Mouse (Mus musculus): Measurements from ENCODE around the gene Bcl2a1b.
"Not testable (repeated sequence)": the region's sequence is repeated elsewhere in the genome, so short reads cannot be mapped to it uniquely, and the experiment has no call there.

The Bcl2a1b gene

DNA sequence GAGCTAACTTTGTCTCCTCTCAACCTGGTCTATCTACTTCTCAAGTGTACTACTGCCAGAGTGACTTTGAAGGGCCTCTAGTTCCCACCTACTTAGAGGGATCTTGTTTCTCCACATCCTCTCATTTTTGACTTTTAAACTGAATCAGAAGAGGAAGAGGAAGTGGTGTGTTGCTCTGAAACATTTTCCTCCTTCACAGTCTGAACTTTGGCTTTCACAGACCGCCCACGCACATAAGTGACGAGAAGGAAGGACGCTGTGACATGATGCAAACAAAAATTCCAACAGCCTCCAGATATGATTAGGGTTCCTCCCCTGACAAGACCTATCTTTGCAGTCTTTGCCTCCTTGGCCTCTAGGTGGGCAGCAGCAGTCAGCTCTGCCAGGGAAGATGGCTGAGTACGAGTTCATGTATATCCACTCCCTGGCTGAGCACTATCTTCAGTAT is at the start of gene Bcl2a1b, which contains the start of gene Gm29094:
Gene Bcl2a1b (plus strand): TSS at position 241 of the 448 bp plus-strand sequence.
Gene Gm29094 (plus strand): TSS at position 411 of the 448 bp plus-strand sequence.
- DNase-seq (ENCODE audit: low read depth, low spot score), result not testable (repeated sequence)

DNA sequence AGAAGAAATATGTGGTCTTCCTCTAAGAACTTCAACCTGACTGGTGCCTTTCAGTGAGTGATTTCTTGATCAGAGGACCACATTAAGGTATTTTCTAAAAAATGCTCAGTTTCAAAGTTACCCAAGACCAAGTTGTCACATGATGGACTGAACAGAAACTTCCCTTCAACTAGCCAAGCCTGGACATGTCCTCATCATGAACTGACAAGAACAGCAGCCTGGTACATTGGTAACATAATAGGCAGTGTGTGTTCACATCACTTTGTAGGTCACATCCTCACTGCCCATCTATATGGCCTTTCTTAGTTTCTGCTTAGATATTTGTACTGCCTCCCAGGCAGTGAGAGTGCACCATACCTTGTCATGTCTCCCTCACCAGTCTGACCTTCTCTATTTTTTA is 26.5 kb upstream of the Bcl2a1b start:
- DNase-seq (ENCODE audit: low read depth, low spot score), result not testable (repeated sequence)

DNA sequence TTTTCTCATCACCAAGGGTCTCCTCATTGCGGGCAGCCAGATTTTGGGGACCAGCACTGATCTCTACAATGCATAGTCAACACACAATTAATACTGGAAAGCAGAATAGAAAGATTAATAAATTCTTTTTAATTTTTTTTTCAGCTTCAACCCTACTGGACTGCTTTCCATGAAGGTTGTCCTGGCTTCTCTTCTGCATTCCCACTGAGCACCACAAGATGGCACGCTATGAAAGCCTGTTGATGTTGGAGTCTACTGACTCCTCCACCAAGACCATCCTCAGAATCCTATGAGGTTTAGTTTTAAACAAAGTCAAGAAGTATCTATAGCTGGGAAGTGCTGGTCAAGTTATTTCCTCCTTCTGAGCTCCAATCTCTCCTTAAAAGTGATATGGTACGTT is 20.2 kb upstream of the Bcl2a1b start:
- not testable (repeated sequence) for DNase-seq (ENCODE audit: low read depth, low spot score)

DNA sequence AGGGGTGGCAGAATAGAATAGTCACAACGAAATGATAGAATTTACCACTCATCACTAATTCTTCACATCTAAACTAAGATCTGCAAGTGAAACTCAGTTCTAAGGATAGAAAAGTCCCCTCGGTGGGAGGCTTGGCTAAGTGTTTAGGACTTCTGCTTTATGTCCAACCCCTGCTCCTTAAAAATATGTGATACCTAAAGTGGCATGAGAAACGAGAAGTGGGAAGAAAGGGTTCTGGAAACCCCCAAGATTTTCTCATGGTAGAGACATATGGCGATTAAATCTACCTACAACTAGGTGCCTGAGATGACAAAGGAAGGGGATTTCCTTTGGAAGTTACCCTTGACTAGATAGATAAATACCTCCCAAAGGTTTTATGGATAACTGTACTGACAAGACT is 19.5 kb upstream of the Bcl2a1b start:
- not testable (repeated sequence) for DNase-seq (ENCODE audit: low read depth, low spot score)

DNA sequence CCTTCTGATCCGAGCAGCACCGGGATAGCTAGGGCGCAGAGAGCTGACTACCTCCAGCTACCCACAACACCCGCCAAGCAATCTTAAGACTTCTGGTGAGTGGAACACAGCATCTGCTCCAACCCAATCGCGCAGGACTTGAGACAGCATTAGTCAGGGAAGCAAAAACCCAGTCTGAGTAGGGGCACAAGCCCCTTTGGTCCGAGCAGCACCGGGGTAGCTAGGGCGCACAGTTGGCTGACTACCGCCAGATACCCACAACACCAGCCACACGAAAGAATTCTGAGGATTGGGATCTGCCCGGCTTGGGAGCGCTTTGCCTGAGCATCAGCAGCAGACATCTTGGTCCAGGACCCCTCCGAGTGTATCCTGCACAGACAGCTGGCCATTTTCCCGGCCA is 12.0 kb upstream of the Bcl2a1b start:
- DNase-seq (ENCODE audit: low read depth, low spot score), result not testable (repeated sequence)

DNA sequence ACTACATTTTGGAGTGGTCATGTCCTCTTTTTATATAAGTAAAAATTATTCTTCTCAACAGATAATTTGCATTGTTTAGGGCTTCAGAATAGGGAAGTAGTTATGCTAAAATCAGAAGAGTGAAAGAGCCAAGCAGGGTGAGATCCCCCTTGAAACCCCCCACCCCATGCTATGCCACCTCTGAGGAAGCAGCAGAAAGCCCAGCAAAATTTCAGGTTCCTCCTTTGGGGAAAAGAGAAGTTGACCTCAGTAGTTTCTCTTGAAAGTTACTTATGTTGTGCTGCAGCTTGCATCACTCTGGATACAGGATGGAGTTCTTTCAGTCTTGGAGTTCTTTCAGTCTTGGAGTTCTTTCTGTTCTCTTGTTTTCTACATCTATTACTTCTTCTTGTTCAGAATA is 3.5 kb upstream of the Bcl2a1b start:
- not testable (repeated sequence) for DNase-seq (ENCODE audit: low read depth, low spot score)

DNA sequence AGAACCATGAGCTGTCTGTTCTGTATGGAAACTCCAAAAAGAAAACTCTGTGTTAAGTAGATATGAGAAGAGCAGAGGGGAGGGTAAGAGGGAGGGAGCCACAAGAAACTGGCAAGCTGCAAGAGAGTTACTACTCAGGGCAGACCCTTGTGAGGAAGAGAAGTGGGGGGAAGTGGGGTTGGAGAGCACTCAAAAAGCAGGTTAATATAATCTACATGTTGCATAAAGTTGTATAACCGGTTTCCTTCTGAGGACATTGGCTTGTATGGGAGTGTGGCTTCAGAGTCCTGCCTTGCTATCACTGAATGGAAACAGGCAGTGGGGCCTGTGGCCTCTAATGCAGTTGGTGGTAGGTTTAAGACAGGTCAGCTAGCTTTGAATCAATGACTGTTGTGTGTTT is 1.5 kb upstream of the Bcl2a1b start:
- DNase-seq (ENCODE audit: low read depth, low spot score), result not testable (repeated sequence)

DNA sequence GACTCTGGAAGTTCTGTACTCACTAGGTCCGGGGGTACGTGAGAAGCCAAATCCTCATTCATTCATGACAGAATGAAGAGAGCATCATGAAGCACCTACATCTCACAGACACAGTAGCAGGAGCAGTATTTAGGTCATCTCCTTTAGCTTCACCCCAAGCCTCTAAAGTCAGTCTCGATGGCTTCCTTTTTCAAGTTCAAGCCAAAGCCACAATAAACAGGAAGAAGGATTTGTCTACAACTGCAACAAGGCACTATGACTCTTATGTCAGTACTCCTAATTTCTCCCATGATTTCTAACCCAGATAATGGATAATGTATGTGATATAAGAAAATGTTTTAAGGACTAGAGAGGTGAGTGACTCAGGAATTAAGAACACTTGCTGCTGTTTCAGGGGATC is 660 bp upstream of the Bcl2a1b start:
- DNase-seq (ENCODE audit: low read depth, low spot score), result not testable (repeated sequence)

DNA sequence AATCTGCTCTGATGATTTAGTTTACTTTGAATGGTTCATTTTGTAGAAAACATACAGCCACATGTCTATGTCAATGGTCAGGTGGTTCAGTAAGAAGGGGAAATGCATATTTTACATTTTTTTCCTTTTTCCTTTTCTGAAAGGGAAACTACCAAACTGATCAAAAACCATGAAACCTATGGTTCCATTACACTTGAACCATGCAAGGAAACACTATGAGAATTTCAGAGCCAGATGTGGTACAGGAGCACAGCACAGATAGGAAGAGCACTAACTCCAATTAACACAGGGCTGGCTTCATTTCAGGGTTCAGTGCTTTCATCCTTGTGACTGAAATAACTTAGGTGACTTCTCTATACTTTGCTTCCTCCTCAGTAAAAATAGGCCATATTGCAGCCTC is 3.2 kb downstream of the Bcl2a1b start:
- not testable (repeated sequence) for DNase-seq (ENCODE audit: low read depth, low spot score)

DNA sequence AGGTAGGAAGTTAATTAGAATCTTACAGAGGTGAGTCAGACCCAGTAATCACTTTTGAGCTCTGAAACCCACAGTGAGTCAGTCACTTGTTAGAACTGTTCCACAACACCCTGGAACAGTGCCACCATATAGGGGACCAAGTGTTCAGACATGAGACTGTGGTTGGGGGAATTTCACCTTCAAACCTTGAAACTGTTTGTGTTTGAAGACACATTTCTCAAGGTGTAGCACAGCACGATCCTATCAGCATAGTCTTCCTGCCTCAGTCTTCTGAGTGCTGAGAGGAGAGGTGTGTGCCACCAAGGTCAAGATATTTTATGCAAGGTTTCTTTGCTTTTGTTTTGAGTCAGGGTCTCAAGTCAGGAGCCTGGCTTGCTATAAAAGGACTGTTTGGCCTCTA is 9.9 kb downstream of the Bcl2a1b start:
- not testable (repeated sequence) for DNase-seq (ENCODE audit: low read depth, low spot score)

DNA sequence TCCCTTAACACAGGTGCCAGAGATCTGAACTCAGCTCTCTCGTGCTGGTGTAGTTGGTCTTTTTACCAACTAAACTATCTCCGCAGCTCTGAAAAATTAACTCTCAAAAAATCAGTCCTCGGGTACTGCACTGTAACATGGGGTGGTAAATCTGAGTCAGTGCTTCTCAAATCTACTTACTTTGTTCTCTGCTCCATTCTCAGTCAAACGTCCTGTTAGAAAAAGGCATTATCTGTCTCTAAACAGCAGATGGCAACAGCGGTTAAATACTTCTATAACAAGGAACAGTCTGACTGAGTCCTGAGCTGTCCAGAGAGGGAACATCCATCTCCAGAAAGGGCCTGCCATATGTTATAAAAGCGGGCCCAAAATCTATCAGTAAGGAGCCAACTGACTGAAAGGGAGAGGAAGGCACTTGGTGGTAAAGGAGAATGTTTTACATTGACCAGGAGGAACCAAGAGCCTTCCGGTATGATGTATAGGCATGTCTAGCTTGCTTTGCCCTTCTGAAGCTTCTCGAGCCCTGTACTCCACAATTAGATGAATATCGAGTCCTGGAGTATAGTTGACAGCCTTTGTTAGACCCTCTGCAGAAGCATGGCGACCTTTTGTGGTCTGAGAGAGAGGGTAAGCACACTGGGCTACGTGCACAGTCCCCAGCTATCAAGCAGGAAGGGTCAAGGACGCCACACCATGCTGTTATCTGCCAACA is 11.5 kb downstream of the Bcl2a1b start, which contains the start of gene Mthfs:
Gene Mthfs (plus strand): TSS at position 324 of the 712 bp plus-strand sequence.
- not testable (repeated sequence) for DNase-seq (ENCODE audit: low read depth, low spot score)

DNA sequence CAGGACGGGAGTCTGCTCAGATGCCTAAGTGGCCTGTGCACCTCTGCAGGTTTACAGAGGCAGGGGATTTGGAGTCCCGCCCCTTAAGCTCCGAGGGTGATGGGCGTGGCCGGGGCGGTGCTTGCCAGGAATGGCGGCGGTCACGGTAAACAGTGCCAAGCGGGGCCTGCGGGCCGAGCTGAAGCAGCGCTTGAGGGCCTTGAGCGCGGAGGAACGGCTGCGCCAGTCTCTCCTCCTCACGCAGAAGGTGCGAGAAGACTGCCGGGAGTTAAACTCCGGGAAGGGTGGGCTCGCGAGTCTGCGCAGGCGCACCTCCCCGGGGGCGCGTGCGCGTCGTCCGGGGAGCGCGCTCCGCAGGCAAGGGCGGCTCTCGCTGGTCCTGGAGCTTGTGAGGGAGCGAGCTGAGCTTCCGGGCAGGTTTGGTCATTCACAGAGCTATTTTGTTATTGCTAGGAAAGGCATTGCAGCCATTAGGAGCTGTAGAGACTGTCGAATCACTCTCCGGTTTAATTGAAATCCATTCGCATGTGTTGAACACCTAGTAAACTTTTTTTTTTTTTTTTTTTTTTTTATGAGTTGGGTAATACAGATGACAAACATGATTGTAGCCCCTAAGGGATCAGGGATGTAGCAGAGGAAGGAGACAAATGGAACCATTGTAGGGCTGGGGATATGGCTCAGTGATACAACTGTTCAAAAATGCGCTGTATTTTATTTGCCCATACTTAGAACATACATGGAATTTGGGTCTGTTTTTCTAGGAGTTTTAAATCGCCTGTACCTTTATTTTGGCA is 12.3 kb downstream of the Bcl2a1b start:
- DNase-seq (ENCODE audit: low read depth, low spot score), result not testable (repeated sequence)

DNA sequence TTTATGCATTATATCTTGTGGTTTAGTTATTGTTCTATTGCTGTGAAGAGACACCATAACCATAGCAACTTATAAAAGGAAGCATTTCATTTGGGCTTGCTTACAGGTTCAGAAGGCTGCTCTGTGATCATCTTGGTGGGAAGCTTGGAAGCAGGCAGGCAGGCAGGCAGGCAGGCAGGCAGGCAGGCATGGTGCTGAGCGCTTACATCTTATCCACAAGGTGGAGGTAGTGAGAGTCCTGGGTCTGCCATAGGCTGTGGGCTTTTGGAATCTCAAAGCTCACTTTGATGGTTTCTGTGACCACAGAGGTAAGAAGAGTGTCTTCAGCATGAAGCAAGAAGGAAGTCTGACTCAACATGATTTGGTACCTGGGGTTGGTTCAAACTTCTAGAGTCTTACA is 13.4 kb downstream of the Bcl2a1b start:
- not testable (repeated sequence) for DNase-seq (ENCODE audit: low read depth, low spot score)

DNA sequence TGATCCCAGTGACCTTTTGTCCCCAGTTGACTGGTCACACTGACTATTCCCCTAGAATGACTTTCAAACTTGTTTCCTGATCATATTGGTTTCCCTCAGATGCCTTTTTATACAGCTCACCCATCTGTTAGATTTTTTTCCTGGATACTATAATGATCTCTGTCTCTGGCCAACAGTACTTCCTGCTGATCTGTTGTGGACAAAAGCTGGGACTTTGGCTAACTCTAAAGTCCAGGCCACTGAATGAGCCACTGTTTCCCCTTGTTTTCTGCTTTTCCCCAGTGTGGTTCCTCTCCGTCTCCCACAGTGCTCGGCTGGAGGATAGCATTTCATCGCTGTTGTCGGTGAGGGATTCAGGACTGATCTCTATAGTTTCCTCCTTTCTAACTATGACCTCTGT is 19.2 kb downstream of the Bcl2a1b start:
- not testable (repeated sequence) for DNase-seq (ENCODE audit: low read depth, low spot score)

DNA sequence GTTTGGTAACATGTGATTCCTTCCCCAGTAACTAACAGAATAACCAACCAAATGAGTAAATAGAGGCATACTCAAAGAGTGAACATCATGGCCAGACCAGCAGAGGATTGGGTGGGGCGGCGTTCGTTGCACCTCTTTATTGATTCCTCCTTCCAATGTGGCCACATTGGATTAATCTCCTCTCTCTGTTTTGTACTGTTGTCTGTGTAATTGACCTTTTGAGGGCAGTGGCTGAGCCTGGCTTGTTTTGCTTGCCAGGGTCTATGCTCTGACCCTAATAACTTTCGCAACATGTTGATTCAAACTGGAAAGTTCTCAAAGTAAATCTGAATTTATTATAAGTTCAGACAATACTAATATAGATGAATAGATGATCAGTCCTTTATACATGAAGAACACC is 20.7 kb downstream of the Bcl2a1b start:
- DNase-seq (ENCODE audit: low read depth, low spot score), result not testable (repeated sequence)

DNA sequence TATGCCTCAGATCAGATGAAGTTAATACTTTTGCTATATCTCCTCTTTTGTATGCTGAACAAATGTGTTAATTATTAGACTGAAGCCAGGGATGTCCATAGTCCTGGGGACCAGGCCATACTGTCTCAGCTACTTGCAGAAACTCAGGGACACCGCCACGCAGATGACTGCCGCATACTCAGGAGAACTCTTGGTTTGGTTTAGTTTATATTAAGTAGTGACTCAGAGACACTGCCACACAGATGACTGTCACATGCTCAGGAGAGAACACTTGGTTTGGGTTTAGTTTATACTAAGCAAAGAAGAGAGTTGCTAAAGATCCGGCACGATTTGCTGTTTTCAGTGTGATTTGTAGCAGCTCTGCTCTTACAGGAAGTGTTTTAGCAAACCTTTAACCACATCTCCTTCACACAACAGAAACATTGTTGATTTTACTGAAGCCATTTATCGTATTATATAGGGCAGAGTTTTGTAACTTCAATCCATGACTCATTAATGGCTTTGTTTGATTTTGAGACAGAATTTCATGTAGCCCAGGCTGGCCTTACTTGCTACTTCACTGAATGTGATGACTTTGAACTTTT is 21.8 kb downstream of the Bcl2a1b start:
- DNase-seq (ENCODE audit: low read depth, low spot score), result not testable (repeated sequence)

DNA sequence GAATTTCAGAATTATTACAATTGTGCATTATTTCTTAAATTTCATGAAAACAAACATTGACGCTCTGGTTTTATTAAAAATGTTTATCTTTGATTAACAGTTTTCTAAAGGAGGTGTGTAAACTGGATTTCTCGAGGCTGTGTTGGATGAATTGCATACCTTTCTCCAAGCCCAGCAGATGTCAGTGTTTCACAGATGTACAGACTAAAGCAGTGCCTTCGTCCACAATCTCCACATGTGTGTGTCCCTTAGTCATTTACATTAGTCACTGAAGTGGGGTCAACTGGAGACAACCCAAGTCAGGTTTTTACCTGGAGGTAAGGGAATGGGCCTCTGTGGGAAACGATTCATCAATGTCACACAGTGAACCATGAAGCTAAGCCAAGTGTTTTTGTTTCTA is 27.1 kb downstream of the Bcl2a1b start:
- DNase-seq (ENCODE audit: low read depth, low spot score), result no peak

DNA sequence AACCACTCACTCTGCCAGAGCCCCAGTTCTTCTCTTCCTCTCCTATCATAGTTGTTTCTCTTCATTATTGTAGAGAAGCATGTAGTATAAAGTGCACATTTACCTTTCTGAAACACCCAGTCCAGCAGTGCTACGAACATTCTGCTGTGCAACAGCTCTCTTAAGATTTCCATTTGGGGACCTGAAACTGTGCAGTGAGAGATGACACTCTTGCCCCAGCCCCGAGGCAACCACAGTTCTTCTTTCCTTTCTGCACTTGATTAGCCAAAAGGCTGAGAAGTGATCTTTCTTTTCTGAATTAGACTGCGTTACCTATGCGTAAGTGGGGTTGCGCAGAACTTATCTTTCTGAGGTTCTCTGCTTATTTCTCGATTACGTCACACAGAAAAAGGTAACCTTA is 29.1 kb downstream of the Bcl2a1b start:
- no peak for DNase-seq (ENCODE audit: low read depth, low spot score)

DNA sequence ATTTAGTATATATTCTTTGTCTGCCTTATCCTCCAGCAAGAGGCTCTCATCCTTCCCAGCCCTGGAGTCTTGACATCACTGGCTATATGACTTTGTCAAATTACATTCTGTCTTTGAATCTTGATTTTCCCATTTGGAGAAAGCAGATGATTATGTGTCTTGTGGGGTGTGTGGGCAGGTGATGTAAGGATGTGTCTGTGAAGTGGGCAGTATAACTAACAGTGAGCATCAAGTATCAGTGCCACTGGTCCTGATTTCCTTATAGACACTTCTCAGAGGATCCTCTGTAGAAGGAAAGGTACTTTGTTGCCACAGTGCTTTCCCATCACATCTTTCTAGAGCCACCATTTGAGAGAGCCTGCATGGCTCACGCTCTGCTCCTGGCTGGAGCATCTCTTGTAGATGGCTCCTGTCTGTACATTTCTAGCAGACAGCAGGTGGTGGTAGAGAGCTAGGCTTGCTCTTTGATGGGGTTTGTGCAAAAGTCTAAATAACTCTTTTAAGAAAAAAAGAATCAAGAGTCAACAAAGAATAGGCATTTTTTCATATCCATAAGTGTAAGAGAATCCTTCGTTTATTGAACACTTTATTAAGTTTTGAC is 32.0 kb downstream of the Bcl2a1b start:
- DNase-seq (ENCODE audit: low read depth, low spot score), result not testable (repeated sequence)

DNA sequence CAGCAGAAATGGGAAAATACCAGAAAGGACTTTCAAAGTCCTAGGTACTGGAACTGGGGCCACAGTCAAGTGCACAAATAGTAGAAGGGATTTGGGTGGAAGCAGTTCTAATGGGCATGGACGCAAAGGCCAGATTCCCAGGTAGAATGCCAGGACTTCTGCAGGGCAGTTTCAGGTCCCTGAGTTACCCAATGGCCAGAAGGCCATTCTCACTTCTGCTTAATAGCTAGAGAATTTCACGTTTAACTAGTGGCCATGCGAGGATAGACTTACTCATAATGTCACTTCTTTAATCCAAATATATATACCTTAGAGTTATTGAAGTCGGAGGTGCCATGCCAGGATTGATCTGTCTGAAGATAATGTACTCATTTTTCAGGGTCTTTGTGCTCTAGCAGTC is 38.1 kb downstream of the Bcl2a1b start:
- not testable (repeated sequence) for DNase-seq (ENCODE audit: low read depth, low spot score)

DNA sequence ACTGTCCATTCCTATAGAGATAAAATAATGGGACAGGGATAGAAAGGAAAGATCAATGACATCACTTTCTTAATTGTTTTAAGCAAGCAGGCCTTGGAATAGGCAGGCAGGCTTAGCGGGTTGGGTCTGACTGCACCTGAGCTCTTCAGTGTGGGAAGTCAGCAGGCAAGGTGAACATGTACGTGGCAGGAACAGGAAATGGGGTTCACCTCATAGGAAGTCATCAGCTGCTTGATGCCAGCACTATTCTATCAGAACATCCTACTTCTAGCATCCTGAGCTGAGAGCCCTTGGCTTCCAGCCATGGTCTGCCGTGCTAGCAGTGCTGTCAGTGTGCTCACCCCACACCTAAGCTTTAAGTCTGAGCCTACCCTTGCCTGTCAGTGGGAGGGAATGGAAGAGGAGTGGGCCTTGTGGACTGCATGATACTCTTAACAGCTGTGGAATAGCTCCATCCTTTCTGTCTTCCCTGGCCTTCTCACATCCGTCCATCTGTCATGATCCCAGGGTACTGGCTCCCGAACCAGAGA is 40.0 kb downstream of the Bcl2a1b start:
- not testable (repeated sequence) for DNase-seq (ENCODE audit: low read depth, low spot score)
